Mouse (Mus musculus) brown adipose tissue, adult 24 weeks (tissue): ENCODE measurements around the gene Usp6nl. TPM values are rescaled to one million over a fixed set of nuclear protein-coding genes. Genes with fewer than 3 reads are reported as not detected.

Experiments
- H3K27ac ChIP-seq: fragments of 200-500 bp; replicated peaks from 2 replicates; pipeline ENCODE4 v1.5.1; 2012; ENCODE audit warnings: low read depth, mild to moderate bottlenecking, low read length
- H3K4me1 ChIP-seq: fragments of 200-500 bp; 2 replicates; pipeline ENCODE4 v1.6.1; 2012; ENCODE audit warnings: low read length, mixed read lengths; ENCODE audit not compliant: control insufficient read depth, insufficient read depth, insufficient read length
- H3K4me3 ChIP-seq: fragments of 200-500 bp; 2 replicates; pipeline ENCODE4 v1.5.1; 2012; ENCODE audit warnings: low read depth, mild to moderate bottlenecking, low read length, moderate library complexity; ENCODE audit not compliant: insufficient read depth
- polyA plus RNA-seq: library from polyadenylated mRNA; stranded (reverse); fragments of >200 nt; gene quantifications from 2 replicates; pipeline ENCODE4 v1.2.4, GENCODE M21; 2012; ENCODE audit not compliant: missing spikeins, insufficient read depth, insufficient read length

Gene Usp6nl
- polyA plus RNA-seq = 4.0 and 5.6 TPM in 2 replicates

GRCm38 (mm10) chr2:6322376-6322901 is at the start of gene Usp6nl:
Usp6nl (plus strand) TSS chr2:6322667.
- Histone ChIP-seq H3K4me3 (peak within 1 kb of the TSS; percentile 89), H3K27ac (peak within 1 kb of the TSS; percentile 79), H3K4me1 (no peaks in the 10 kb centered on the region)

DNA sequence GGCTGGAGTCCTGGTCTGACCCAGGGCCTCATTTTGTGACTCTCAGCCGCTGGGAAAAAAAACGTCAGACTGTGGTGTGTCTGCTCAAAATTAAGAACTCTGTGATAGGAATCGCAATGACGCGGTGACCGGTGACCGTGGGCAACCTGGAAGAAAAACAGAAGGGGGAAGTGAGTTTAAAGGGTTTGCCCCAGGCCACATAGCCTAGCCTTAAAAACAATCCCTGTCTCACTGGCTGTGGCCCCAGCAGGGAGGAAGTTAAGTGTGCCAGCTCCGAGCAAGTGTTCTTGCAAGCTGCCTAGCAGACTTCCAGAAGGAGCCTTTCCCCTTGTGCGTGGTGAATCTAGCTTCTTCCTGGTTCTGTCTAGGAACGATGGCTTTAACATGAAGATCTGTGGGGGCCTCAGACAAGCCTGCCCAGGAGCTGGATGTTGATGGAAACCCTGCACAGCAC is 49.0 kb upstream of the Usp6nl start:
- Histone ChIP-seq H3K4me1 (peaks cover 5% of the 10 kb centered on the region), H3K4me3 (peak overlapping the region; percentile 27), H3K27ac (peak overlapping the region; percentile 52)

DNA sequence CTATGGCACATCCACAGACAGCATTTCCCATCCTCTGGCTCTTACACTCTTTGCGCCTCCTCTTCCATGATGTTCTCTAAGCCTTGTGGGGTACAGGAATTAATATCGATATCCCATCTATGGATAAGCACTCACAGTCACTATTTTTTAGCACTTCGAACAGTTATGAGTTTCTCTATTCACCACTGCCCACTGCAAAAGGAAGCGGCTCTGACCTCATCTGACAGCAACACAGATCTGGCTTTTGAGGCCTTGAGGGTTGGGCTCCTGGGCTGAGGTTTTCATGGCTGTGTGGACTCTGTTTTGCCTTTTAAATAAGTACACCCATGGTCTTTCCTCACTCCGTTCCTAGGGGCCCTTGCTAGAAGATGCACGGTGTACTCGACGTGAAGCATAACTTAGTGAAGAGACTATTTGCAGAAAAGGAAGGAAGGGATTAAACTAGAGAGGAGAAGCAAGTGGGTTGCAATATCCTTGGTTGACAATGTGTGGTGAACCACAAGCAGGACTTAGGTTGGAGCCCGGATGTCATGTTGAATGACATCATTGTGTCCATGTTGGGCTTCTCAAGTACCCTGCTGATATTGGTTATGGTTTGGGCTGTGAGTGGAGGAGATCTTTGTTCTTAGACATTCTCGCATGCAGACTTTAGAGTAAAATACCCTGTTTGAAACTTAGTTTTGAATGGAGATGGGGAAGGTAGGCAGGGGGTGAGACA is 43.5 kb upstream of the Usp6nl start:
- Histone ChIP-seq H3K4me1 (no peaks in the 10 kb centered on the region; the same call in 1 of the 2 replicates), H3K4me3 (no peak overlapping the region), H3K27ac (no peak overlapping the region)

- H3K4me3 ChIP-seq = no peak overlapping the region
- no peak overlapping the region for H3K27ac ChIP-seq
Observed at GRCm38 (mm10) chr2:6279614-6280301, 42.7 kb upstream of the Usp6nl start.

GRCm38 (mm10) chr2:6283569-6283968 is 38.9 kb upstream of the Usp6nl start:
- Histone ChIP-seq H3K4me1 (no peaks in the 10 kb centered on the region), H3K4me3 (no peak overlapping the region), H3K27ac (no peak overlapping the region)

More at GRCm38 (mm10) chr2:6279614-6280301, 42.7 kb upstream of the Usp6nl start:
- H3K4me1 ChIP-seq = no peaks in the 10 kb centered on the region

- Histone ChIP-seq H3K4me1 (no peaks in the 10 kb centered on the region), H3K4me3 (no peak overlapping the region), H3K27ac (no peak overlapping the region)
Observed at GRCm38 (mm10) chr2:6284784-6285183, 37.7 kb upstream of the Usp6nl start.

DNA sequence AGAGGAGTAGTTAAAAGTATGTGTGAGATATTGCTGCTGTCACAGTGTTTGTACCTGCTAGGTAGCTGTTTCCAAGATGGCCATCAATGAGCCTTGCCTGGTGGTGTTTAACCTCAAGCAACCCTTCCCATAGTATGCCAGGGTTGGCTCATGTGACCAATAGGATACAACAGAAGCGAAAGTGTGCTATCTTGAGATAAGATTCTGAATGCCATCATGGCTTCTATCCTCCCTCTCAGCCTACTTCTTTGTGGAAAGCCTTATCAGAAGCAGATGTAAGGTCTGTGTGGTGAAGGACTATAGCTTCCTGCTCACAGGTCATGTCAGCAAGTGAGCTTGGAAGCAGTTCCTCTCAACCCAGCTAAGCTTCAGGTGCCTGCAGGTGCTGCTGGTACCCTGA is 36.7 kb upstream of the Usp6nl start:
- Histone ChIP-seq H3K27ac (no peak overlapping the region), H3K4me3 (no peak overlapping the region), H3K4me1 (no peaks in the 10 kb centered on the region)

GRCm38 (mm10) chr2:6293825-6294444 is 28.5 kb upstream of the Usp6nl start:
- H3K4me1 ChIP-seq = peaks cover 5% of the 10 kb centered on the region; the same call in 1 of the 2 replicates
- no peak overlapping the region for H3K4me3 ChIP-seq
- H3K27ac ChIP-seq = no peak overlapping the region

GRCm38 (mm10) chr2:6294993-6295628 is 27.4 kb upstream of the Usp6nl start:
- H3K27ac ChIP-seq = no peak overlapping the region
- H3K4me1 ChIP-seq = peaks cover 5% of the 10 kb centered on the region; the same call in 1 of the 2 replicates
- no peak overlapping the region for H3K4me3 ChIP-seq

GRCm38 (mm10) chr2:6304768-6305167 is 17.7 kb upstream of the Usp6nl start:
- H3K27ac ChIP-seq = no peak overlapping the region
- H3K4me3 ChIP-seq = no peak overlapping the region
- H3K4me1 ChIP-seq = no peaks in the 10 kb centered on the region

DNA sequence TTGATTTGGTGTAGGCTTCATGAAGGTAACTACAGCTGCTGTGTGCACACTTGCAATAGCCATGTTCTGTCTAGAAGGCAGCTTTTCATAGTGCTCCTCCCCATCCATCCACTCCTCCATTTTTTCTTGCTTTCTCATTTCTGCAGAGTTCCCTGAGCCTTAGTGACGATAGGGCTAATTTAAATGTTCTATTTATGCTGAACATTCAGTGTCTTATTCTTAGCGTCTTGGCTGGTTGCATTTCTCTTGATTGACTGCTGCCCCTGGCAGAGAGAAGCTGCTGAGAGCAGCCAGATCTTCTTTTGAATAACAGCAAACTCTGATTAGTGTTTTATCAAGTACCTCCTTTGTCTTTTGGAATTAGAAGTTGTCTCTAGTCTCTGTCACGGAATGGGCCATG is 15.6 kb upstream of the Usp6nl start:
- Histone ChIP-seq H3K4me1 (no peaks in the 10 kb centered on the region), H3K4me3 (no peak overlapping the region), H3K27ac (no peak overlapping the region)

- no peaks in the 10 kb centered on the region for H3K4me1 ChIP-seq
- H3K4me3 ChIP-seq = no peak overlapping the region
- no peak overlapping the region for H3K27ac ChIP-seq
Observed at GRCm38 (mm10) chr2:6309373-6309821, 13.1 kb upstream of the Usp6nl start.

DNA sequence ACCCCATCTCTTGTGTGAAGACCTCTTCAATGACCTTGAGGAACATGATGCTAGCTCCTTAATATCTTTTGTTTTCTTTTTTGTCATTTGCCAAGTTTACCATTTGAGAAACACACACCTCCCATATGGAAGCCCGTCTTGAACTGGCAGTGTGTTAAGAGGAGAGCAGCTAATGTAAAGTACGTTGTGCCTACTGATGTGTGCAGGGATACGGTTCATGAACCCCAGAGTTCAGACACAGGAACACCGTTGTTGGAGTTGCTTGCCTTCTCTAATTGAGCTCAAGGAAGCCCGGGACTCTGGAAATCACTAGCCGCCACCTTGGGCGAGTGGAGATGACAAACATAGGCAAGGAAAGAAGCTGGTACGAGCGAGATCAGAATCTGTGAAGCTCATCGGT is 9.7 kb upstream of the Usp6nl start:
- H3K27ac ChIP-seq = no peak overlapping the region
- H3K4me3 ChIP-seq = no peak overlapping the region
- H3K4me1 ChIP-seq = no peaks in the 10 kb centered on the region

GRCm38 (mm10) chr2:6313733-6314132 is 8.7 kb upstream of the Usp6nl start:
- no peak overlapping the region for H3K27ac ChIP-seq
- H3K4me1 ChIP-seq = no peaks in the 10 kb centered on the region
- no peak overlapping the region for H3K4me3 ChIP-seq

DNA sequence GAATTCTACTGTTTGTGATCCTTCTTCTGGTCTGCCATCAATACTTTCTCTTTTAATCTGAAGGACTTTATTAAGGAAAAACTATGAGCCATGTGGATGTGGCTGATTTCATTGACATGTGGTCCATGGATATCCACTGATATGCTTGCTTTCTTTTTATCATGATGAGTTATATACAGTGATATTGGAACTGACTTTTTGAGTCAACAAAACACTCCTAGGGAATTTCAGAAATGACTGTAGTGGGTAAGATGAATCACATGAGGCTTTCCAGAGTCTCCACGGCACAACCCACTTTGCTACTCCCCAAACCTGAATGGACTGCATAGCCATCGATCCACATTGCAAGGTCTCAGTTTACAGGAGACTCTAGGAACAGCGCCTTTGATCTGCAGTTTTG is 2.3 kb upstream of the Usp6nl start:
- Histone ChIP-seq H3K4me3 (no peak overlapping the region), H3K4me1 (no peaks in the 10 kb centered on the region), H3K27ac (no peak overlapping the region)
